Mouse (Mus musculus) CH12.LX (cell line): ENCODE data around the gene Spsb2. TPM values are rescaled to one million over a fixed set of nuclear protein-coding genes. Genes with fewer than 3 reads are reported as not detected.

Source experiments
- DNase-seq: peaks from one replicate; pipeline ENCODE4 v3.0.0-alpha.2; 2013; ENCODE audit errors: extremely low read depth
- H3K27ac ChIP-seq: 2 replicates; pipeline ENCODE4 v1.5.1; 2012; ENCODE audit warnings: low read depth, mild to moderate bottlenecking, control low read depth, moderate library complexity; ENCODE audit not compliant: insufficient read depth
- H3K27me3 ChIP-seq: replicated peaks from 2 replicates; pipeline ENCODE3; 2012; ENCODE audit warnings: inconsistent platforms
- H3K36me3 ChIP-seq, 2 experiments: replicated peaks in 1 of 2; 2 replicates each; pipeline versions ENCODE3 to v1.6.1; 2012; ENCODE audit warnings: inconsistent platforms in 1 of 2, low read length in 1 of 2, mild to moderate bottlenecking in 1 of 2, mixed read lengths in 1 of 2, moderate library complexity in 1 of 2; ENCODE audit not compliant: control insufficient read depth in 1 of 2, insufficient read depth in 1 of 2
- H3K4me1 ChIP-seq, 2 experiments: 2 replicates each; pipeline ENCODE4 v1.6.1; 2012; ENCODE audit warnings: inconsistent platforms in 1 of 2, moderate library complexity in 1 of 2; ENCODE audit not compliant: insufficient read depth in 2 of 2, control insufficient read depth in 1 of 2
- H3K4me2 ChIP-seq: 2 replicates; pipeline ENCODE4 v1.6.1; 2012; ENCODE audit warnings: low read depth, mild to moderate bottlenecking, control low read depth; ENCODE audit not compliant: poor library complexity, insufficient read depth, severe bottlenecking
- H3K4me3 ChIP-seq, 3 experiments: fragments of 150-350 bp in 1 of 3; sonication (generic) in 1 of 3; replicated peaks in 1 of 3; 2 replicates each; pipeline versions ENCODE3 to v1.5.1; 2011 to 2012; ENCODE audit warnings: low read depth in 2 of 3, low read length in 2 of 3, mild to moderate bottlenecking in 2 of 3, moderate library complexity in 2 of 3, control low read depth in 1 of 3, improper control_type of control experiment in 1 of 3, inconsistent platforms in 1 of 3, mixed read lengths in 1 of 3; ENCODE audit not compliant: poor library complexity in 1 of 3
- H3K79me2 ChIP-seq: replicated peaks from 2 replicates; pipeline ENCODE4 v1.6.1; 2012; ENCODE audit warnings: mild to moderate bottlenecking, moderate library complexity; ENCODE audit not compliant: control insufficient read depth, poor library complexity, insufficient read depth, severe bottlenecking; ENCODE audit errors: extremely low read depth
- H3K9ac ChIP-seq: 2 replicates; pipeline ENCODE4 v1.6.1; 2012; ENCODE audit warnings: low read depth, mild to moderate bottlenecking, control low read depth, moderate library complexity; ENCODE audit not compliant: insufficient read depth
- H3K9me3 ChIP-seq: replicated peaks from 2 replicates; pipeline ENCODE3; 2012; ENCODE audit warnings: low read length, inconsistent platforms, mixed read lengths
- CHD1 ChIP-seq: IDR thresholded peaks from 2 replicates; pipeline ENCODE4 v1.6.1; 2012; ENCODE audit warnings: low read depth, low read length, improper control_type of control experiment, inconsistent platforms
- CHD2 ChIP-seq: IDR thresholded peaks from 2 replicates; pipeline ENCODE4 v1.6.1; 2011; ENCODE audit warnings: low read length, improper control_type of control experiment
- E2F4 ChIP-seq: IDR thresholded peaks from 2 replicates; pipeline ENCODE4 v1.6.1; 2011; ENCODE audit warnings: low read depth, low read length, improper control_type of control experiment; ENCODE audit not compliant: insufficient replicate concordance
- EP300 ChIP-seq: IDR thresholded peaks from 2 replicates; pipeline ENCODE4 v1.6.1; 2011; ENCODE audit warnings: low read length, improper control_type of control experiment
- ETS1 ChIP-seq: conservative IDR thresholded peaks from 2 replicates; pipeline ENCODE4 v1.6.1; 2012; ENCODE audit warnings: low read depth, mild to moderate bottlenecking, inconsistent platforms, low read length, improper control_type of control experiment, moderate library complexity
- JUN ChIP-seq: IDR thresholded peaks from 2 replicates; pipeline ENCODE4 v1.6.1; 2011; ENCODE audit warnings: low read depth, mild to moderate bottlenecking, low read length, improper control_type of control experiment, moderate library complexity; ENCODE audit not compliant: insufficient read depth
- MAFK ChIP-seq: IDR thresholded peaks from 2 replicates; pipeline ENCODE4 v1.6.1; 2011; ENCODE audit warnings: low read length, improper control_type of control experiment; ENCODE audit not compliant: insufficient replicate concordance
- MAX ChIP-seq: IDR thresholded peaks from 2 replicates; pipeline ENCODE4 v1.6.1; 2011; ENCODE audit warnings: low read length, improper control_type of control experiment
- MXI1 ChIP-seq: IDR thresholded peaks from 2 replicates; pipeline ENCODE4 v1.6.1; 2011; ENCODE audit warnings: mild to moderate bottlenecking, low read depth, low read length, improper control_type of control experiment
- NELFE ChIP-seq: IDR thresholded peaks from 2 replicates; pipeline ENCODE4 v1.6.1; 2011; ENCODE audit warnings: low read depth, low read length, improper control_type of control experiment
- NRF1 ChIP-seq: IDR thresholded peaks from 2 replicates; pipeline ENCODE4 v1.6.1; 2014; ENCODE audit warnings: low read depth, mild to moderate bottlenecking, inconsistent platforms, low read length, improper control_type of control experiment, moderate library complexity
- PAX5 ChIP-seq: IDR thresholded peaks from 2 replicates; pipeline ENCODE4 v1.6.1; 2012; ENCODE audit warnings: low read length, inconsistent platforms, mixed read lengths
- POLR2AphosphoS2 ChIP-seq: IDR thresholded peaks from 2 replicates; pipeline ENCODE4 v1.6.1; 2011; ENCODE audit warnings: low read depth, low read length, improper control_type of control experiment
- RAD21 ChIP-seq: IDR thresholded peaks from 2 replicates; pipeline ENCODE4 v1.6.1; 2011; ENCODE audit warnings: low read depth, mild to moderate bottlenecking, low read length, improper control_type of control experiment, moderate library complexity
- RCOR1 ChIP-seq: conservative IDR thresholded peaks from 2 replicates; pipeline ENCODE4 v1.6.1; 2012; ENCODE audit warnings: low read depth, mild to moderate bottlenecking, inconsistent platforms, low read length, improper control_type of control experiment
- TBP ChIP-seq: conservative IDR thresholded peaks from 2 replicates; pipeline ENCODE4 v1.6.1; 2011; ENCODE audit warnings: low read depth, low read length, improper control_type of control experiment
- TCF12 ChIP-seq: IDR thresholded peaks from 2 replicates; pipeline ENCODE4 v1.6.1; 2014; ENCODE audit warnings: low read depth, mild to moderate bottlenecking, inconsistent platforms, low read length, improper control_type of control experiment
- UBTF ChIP-seq: IDR thresholded peaks from 2 replicates; pipeline ENCODE4 v1.6.1; 2012; ENCODE audit warnings: low read depth, mild to moderate bottlenecking, inconsistent platforms, low read length, improper control_type of control experiment, moderate library complexity
- USF1 ChIP-seq: IDR thresholded peaks from 2 replicates; pipeline ENCODE4 v1.6.1; 2014; ENCODE audit warnings: low read depth, mild to moderate bottlenecking, inconsistent platforms, low read length, improper control_type of control experiment
- USF2 ChIP-seq: conservative IDR thresholded peaks from 2 replicates; pipeline ENCODE4 v1.6.1; 2011; ENCODE audit warnings: low read depth, low read length, improper control_type of control experiment
- ZC3H11A ChIP-seq: IDR thresholded peaks from 2 replicates; pipeline ENCODE4 v1.6.1; 2012; ENCODE audit warnings: low read depth, mild to moderate bottlenecking, inconsistent platforms, low read length, improper control_type of control experiment
- ZKSCAN1 ChIP-seq: IDR thresholded peaks from 2 replicates; pipeline ENCODE4 v1.6.1; 2012; ENCODE audit warnings: low read depth, inconsistent platforms, low read length, improper control_type of control experiment, borderline replicate concordance
- ZMIZ1 ChIP-seq: IDR thresholded peaks from 2 replicates; pipeline ENCODE4 v1.6.1; 2012; ENCODE audit warnings: low read depth, mild to moderate bottlenecking, inconsistent platforms, low read length, improper control_type of control experiment
- ZNF384 ChIP-seq: IDR thresholded peaks from 2 replicates; pipeline ENCODE4 v1.6.1; 2012; ENCODE audit warnings: low read depth, low read length, improper control_type of control experiment, inconsistent platforms
- dilution Hi-C: fragments of 300-500 bp; cut with MboI; formaldehyde crosslinking; loops from 2 replicates; pipeline ENCODE4 v1.14.3; 2020; ENCODE audit warnings: low sequenced_read_pairs; ENCODE audit not compliant: extremely low pct_unique_long_range_greater_than_20kb, extremely low pct_ligation_motif_present
- in situ Hi-C: fragments of 300-500 bp; cut with MboI; formaldehyde crosslinking; loops from 3 replicates; pipeline ENCODE4 v1.14.3; 2019; ENCODE audit warnings: low sequenced_read_pairs, low pct_ligation_motif_present, low pct_unique_long_range_greater_than_20kb, mixed read lengths
- polyA plus RNA-seq: library from polyadenylated mRNA; unstranded; fragments of >175 nt; gene quantifications from 2 replicates; pipeline ENCODE4 v1.2.1, GENCODE M21; 2012; ENCODE audit warnings: low read depth; ENCODE audit not compliant: insufficient read length
- total RNA-seq, 2 experiments: library from RNA; depleted of rRNA; stranded (reverse); fragments of 300-350 nt in 1 of 2; fragments of >200 nt in 1 of 2; gene quantifications; 2 replicates each; pipeline ENCODE4 v1.2.3; 2012 to 2014

Gene Spsb2
- total and polyA plus RNA-seq, 3 experiments: 2.4 to 3.3 TPM; not detected in 1

GRCm38 (mm10) chr6:124765951-124766350, 42.5 kb upstream of the Spsb2 start:
- H3K4me3 ChIP-seq: no peak overlapping the region
- TF ChIP-seq RAD21 (no peak), EP300 (no peak), NELFE (no peak), ZNF384 (no peak), MXI1 (no peak), UBTF (no peak), POLR2AphosphoS2 (no peak)
- dilution Hi-C loops: no loop called here
- H3K9ac ChIP-seq: no peak overlapping the region
- H3K4me1 ChIP-seq: peaks cover 7 to 33% of the 10 kb centered on the region in 2 experiments
- H3K36me3 ChIP-seq: peaks cover 31 to 63% of the 10 kb centered on the region in 2 experiments
- in situ Hi-C loops: no loop called here
- H3K27ac ChIP-seq: no peak overlapping the region
- no peaks in the 10 kb centered on the region for H3K79me2 ChIP-seq
- peaks cover 6% of the 10 kb centered on the region for H3K27me3 ChIP-seq
- H3K9me3 ChIP-seq: no peaks in the 10 kb centered on the region
- H3K4me2 ChIP-seq: no peak overlapping the region
- DNase-seq: no peak

GRCm38 (mm10) chr6:124767536-124767919, 40.9 kb upstream of the Spsb2 start:
- no peak for TF ChIP-seq E2F4
- no peak for TF ChIP-seq ZKSCAN1
- TF ChIP-seq CHD1: no peak
- TF ChIP-seq ETS1: no peak
- TF ChIP-seq RAD21: no peak
- in situ Hi-C loops (no loop called here), dilution Hi-C loops (no loop called here)
- no peaks in the 10 kb centered on the region for H3K79me2 ChIP-seq
- no peaks in the 10 kb centered on the region for H3K9me3 ChIP-seq
- peaks cover 7 to 33% of the 10 kb centered on the region in 2 experiments for H3K4me1 ChIP-seq
- peak overlapping the region; percentile 63 for H3K9ac ChIP-seq
- DNase-seq: no peak
- peak overlapping the region; percentile 80 for H3K4me2 ChIP-seq
- H3K27me3 ChIP-seq: peaks cover 10% of the 10 kb centered on the region
- H3K4me3 ChIP-seq: peak overlapping the region; percentile 57 to 98 (median 67)
- H3K27ac ChIP-seq: peak overlapping the region; percentile 34
- H3K36me3 ChIP-seq: peaks cover 26 to 48% of the 10 kb centered on the region in 2 experiments

GRCm38 (mm10) chr6:124767920-124768703, 40.3 kb upstream of the Spsb2 start:
- Histone ChIP-seq H3K9ac (peak overlapping the region; percentile 86), H3K27ac (peak overlapping the region; percentile 76), H3K27me3 (peaks cover 10% of the 10 kb centered on the region), H3K36me3 (peaks cover 21 to 42% of the 10 kb centered on the region in 2 experiments), H3K4me1 (peaks cover 7 to 33% of the 10 kb centered on the region in 2 experiments), H3K4me2 (peak overlapping the region; percentile 80), H3K9me3 (no peaks in the 10 kb centered on the region), H3K79me2 (no peaks in the 10 kb centered on the region), H3K4me3 (peak overlapping the region; percentile 67 to 98 (median 88))
- peak; percentile 89 for DNase-seq
- dilution Hi-C loops (no loop called here), in situ Hi-C loops (no loop called here)
- no peak for TF ChIP-seq MAX
- no peak for TF ChIP-seq RCOR1
- TF ChIP-seq UBTF: no peak
- TF ChIP-seq USF2: no peak
- no peak for TF ChIP-seq TBP
- TF ChIP-seq ZMIZ1: peak; percentile 26; the same call in 1 of the 2 replicates
- peak; percentile 30; the same call in 1 of the 2 replicates for TF ChIP-seq NRF1
- TF ChIP-seq POLR2AphosphoS2: no peak
- no peak for TF ChIP-seq CHD1
- TF ChIP-seq USF1: no peak
- no peak for TF ChIP-seq ZC3H11A
- no peak for TF ChIP-seq JUN
- no peak for TF ChIP-seq MAFK
- no peak for TF ChIP-seq ZKSCAN1
- TF ChIP-seq PAX5: no peak
- peak; percentile 43; the same call in 1 of the 2 replicates for TF ChIP-seq CHD2
- no peak for TF ChIP-seq TCF12
